Mouse (Mus musculus): ENCODE data around the gene Dgcr6. TPM values are rescaled to one million over a fixed set of nuclear protein-coding genes. Genes with fewer than 3 reads are reported as not detected.

The Dgcr6 gene
- polyA plus RNA-seq, 1 experiment from 2014 or later = 78.6 TPM

DNA sequence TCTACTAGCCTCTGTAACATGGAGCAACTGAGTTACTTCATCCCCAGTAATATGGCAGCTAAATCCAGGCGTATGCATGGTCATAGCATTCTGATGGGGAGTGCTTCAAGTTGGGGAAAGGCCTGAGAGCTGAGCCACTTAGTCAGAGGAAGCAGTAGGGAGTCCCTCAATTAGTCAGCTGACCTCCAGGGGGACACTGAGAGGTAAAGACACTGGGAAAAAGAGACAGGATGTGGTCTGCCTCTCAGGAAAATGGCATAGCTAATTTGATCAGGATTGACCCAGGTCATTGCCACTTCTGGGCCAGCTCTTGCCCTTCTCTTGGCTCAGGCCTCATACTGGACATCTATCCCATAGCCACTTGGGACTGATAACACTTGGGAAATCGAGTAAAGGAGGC, 25.3 kb upstream of the Dgcr6 start:
- no peak overlapping the region for H3K9ac ChIP-seq (replicated peaks; ENCODE audit: low read depth)
- H3K27me3 ChIP-seq (replicated peaks; ENCODE audit: insufficient read depth, low read length) = no peaks in the 10 kb centered on the region
- no peak overlapping the region for H3K4me2 ChIP-seq (replicated peaks; ENCODE audit: low read depth, low read length)
- WGBS = 50% methylated on average over 2 of the region's 2 CpGs
- TF ChIP-seq EP300 (IDR thresholded peaks at IDR 0.05) (no peak), CTCF (IDR thresholded peaks at IDR 0.05) (no peak)
- no peak overlapping the region for H3K27ac ChIP-seq (ENCODE audit: low read length)
- H3K4me1 ChIP-seq (ENCODE audit: insufficient read depth, low read depth, low read length) = no peaks in the 10 kb centered on the region
- no peaks in the 10 kb centered on the region for H3K36me3 ChIP-seq (ENCODE audit: insufficient read depth, low read length)
- DNase-seq (ENCODE audit: low spot score) (no peak), ATAC-seq (no peak)
- no peaks in the 10 kb centered on the region for H3K9me3 ChIP-seq (ENCODE audit: low read length)
- no peak overlapping the region for H3K4me3 ChIP-seq (ENCODE audit: low read depth, low read length)

DNA sequence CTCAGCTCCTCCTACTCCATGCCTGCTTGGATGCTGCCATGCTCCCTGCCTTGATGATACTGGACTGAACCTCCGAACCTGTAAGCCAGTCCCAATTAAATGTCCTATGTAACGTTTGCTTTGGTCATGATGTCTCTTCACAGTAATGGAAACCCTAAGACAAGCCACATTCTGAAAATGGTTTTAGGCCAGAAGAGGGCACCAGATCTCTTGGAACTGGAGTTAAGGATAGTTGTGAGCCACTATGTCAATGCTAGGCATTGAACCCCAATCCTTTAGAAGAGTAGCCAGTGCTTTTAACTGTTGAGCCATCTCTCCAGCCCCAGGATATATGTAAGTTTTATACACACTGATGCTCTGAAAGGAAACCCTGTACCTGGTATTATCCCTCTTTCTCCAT, 20.9 kb upstream of the Dgcr6 start:
- WGBS = 41% methylated on average over 2 of the region's 2 CpGs
- ATAC-seq = no peak
- Histone ChIP-seq H3K4me3 (ENCODE audit: low read depth, low read length) (no peak overlapping the region), H3K4me1 (ENCODE audit: insufficient read depth, low read depth, low read length) (no peaks in the 10 kb centered on the region), H3K27me3 (replicated peaks; ENCODE audit: insufficient read depth, low read length) (no peaks in the 10 kb centered on the region), H3K4me2 (replicated peaks; ENCODE audit: low read depth, low read length) (no peak overlapping the region), H3K9ac (replicated peaks; ENCODE audit: low read depth) (no peak overlapping the region), H3K9me3 (ENCODE audit: low read length) (no peaks in the 10 kb centered on the region), H3K36me3 (ENCODE audit: insufficient read depth, low read length) (no peaks in the 10 kb centered on the region), H3K27ac (ENCODE audit: low read length) (no peak overlapping the region)
- DNase-seq (ENCODE audit: low spot score) = peak; percentile 27
- TF ChIP-seq CTCF (IDR thresholded peaks at IDR 0.05) = peak; percentile 64
- no peak for TF ChIP-seq EP300 (IDR thresholded peaks at IDR 0.05)

DNA sequence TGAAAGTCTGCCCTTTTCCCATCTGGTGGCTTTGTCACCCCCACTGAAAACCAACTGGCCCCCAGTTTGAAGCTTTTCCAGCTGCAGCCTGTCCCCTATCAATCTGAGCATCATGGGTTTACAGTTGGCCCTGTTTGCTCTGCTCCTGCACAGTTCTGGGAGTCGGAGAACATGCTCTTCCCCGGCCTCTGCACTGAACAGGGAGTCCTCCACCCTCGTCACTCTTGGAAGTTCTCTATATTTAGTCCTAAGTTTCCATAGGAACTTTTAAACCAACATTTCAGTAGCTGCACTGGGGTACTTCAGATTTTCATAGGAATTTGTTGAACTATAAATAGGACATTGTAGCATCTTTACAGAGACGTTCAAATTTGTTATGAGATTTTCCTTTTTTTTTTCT, 19.4 kb upstream of the Dgcr6 start:
- Histone ChIP-seq H3K4me2 (replicated peaks; ENCODE audit: low read depth, low read length) (no peak overlapping the region), H3K27me3 (replicated peaks; ENCODE audit: insufficient read depth, low read length) (no peaks in the 10 kb centered on the region), H3K4me3 (ENCODE audit: low read depth, low read length) (no peak overlapping the region), H3K27ac (ENCODE audit: low read length) (no peak overlapping the region), H3K36me3 (ENCODE audit: insufficient read depth, low read length) (no peaks in the 10 kb centered on the region), H3K4me1 (ENCODE audit: insufficient read depth, low read depth, low read length) (no peaks in the 10 kb centered on the region), H3K9ac (replicated peaks; ENCODE audit: low read depth) (no peak overlapping the region), H3K9me3 (ENCODE audit: low read length) (no peaks in the 10 kb centered on the region)
- TF ChIP-seq EP300 (IDR thresholded peaks at IDR 0.05) (no peak), CTCF (IDR thresholded peaks at IDR 0.05) (no peak)
- ATAC-seq (no peak), DNase-seq (ENCODE audit: low spot score) (no peak)
- 48% methylated on average over 4 of the region's 4 CpGs for WGBS

DNA sequence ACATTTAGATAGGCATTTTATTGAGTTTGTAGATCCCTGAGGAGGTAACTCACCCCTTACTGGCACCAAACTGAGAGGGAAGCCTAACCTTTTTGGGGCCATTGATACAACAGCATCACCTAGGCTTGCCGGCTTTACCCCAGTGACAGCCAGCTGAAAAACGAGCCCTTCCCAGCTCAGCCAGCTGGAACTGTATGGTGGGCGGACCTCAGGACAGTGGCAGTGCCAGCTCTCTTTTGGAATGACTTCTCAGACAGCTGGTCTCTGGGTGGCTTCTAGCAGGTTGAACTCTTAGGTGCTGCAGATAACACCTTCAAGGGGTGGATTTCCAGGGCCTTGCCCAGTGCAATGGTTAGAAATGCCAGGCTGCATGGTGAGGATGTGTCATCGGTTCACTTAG, 18.4 kb upstream of the Dgcr6 start:
- TF ChIP-seq EP300 (IDR thresholded peaks at IDR 0.05) (no peak), CTCF (IDR thresholded peaks at IDR 0.05) (no peak)
- WGBS = 58% methylated on average over 4 of the region's 4 CpGs

DNA sequence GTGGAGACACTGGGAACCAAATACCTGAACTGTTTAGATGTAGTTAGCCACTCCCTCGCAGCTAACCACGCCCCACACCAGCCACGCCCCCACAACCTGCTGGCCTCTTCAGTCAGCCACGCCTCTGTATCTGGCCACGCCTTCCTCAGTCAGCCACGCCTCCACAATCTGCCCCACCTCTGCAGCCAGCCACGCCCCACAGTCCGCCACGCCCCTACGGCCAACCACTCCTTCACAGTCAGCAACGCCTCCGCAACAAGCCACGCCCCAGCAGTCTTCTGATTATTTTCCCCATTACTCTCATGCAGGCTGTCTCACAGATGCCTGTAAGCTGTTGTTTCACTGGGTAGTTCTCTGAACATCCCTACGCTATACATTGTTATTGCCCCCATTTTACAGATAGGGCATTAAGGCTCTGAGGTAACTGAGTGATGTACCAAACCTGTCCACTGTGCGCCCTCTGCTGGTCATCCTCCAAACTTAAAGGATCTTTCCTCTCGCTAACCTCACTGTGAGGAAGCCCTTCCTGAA, 16.2 kb upstream of the Dgcr6 start:
- no peak overlapping the region for H3K4me3 ChIP-seq (ENCODE audit: low read depth, low read length)
- H3K36me3 ChIP-seq (ENCODE audit: insufficient read depth, low read length) = no peaks in the 10 kb centered on the region
- ATAC-seq (peak; percentile 59), DNase-seq (ENCODE audit: low spot score) (peak; percentile 43)
- 22% methylated on average over 16 of the region's 16 CpGs for WGBS
- no peaks in the 10 kb centered on the region for H3K4me1 ChIP-seq (ENCODE audit: insufficient read depth, low read depth, low read length)
- no peaks in the 10 kb centered on the region for H3K27me3 ChIP-seq (replicated peaks; ENCODE audit: insufficient read depth, low read length)
- peak; percentile 77 for TF ChIP-seq CTCF (IDR thresholded peaks at IDR 0.05)
- TF ChIP-seq EP300 (IDR thresholded peaks at IDR 0.05) = no peak
- H3K9me3 ChIP-seq (ENCODE audit: low read length) = no peaks in the 10 kb centered on the region
- H3K27ac ChIP-seq (ENCODE audit: low read length) = no peak overlapping the region
- no peak overlapping the region for H3K9ac ChIP-seq (replicated peaks; ENCODE audit: low read depth)
- H3K4me2 ChIP-seq (replicated peaks; ENCODE audit: low read depth, low read length) = no peak overlapping the region

More for the DNA sequence above, 18.4 kb upstream of the Dgcr6 start:
- Histone ChIP-seq H3K4me1 (ENCODE audit: insufficient read depth, low read depth, low read length) (no peaks in the 10 kb centered on the region), H3K9ac (replicated peaks; ENCODE audit: low read depth) (no peak overlapping the region), H3K4me2 (replicated peaks; ENCODE audit: low read depth, low read length) (no peak overlapping the region), H3K36me3 (ENCODE audit: insufficient read depth, low read length) (no peaks in the 10 kb centered on the region), H3K27ac (ENCODE audit: low read length) (no peak overlapping the region), H3K27me3 (replicated peaks; ENCODE audit: insufficient read depth, low read length) (no peaks in the 10 kb centered on the region), H3K9me3 (ENCODE audit: low read length) (no peaks in the 10 kb centered on the region), H3K4me3 (ENCODE audit: low read depth, low read length) (no peak overlapping the region)
- DNase-seq (ENCODE audit: low spot score) = no peak
- ATAC-seq = no peak

DNA sequence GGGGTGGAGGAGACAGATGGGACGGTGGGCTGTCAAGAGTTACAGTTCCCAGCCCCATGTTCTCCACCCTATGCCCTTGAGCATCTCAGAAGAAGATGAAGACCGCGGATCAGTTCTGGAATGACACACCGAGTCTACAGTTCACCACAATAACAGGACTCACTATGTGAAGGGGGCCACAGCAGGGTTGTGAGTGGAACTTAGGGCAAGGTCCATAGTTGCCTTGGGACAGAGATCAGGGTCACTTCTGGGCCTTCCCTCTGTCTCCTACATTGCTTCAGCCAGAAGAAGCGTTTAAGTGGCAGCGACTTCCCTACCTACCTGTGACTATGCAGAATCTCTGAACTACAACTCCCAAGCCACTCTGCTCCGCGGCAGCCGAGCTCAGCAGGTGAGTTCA, 15.6 kb upstream of the Dgcr6 start:
- no peaks in the 10 kb centered on the region for H3K27me3 ChIP-seq (replicated peaks; ENCODE audit: insufficient read depth, low read length)
- H3K9me3 ChIP-seq (ENCODE audit: low read length) = no peaks in the 10 kb centered on the region
- H3K4me1 ChIP-seq (ENCODE audit: insufficient read depth, low read depth, low read length) = no peaks in the 10 kb centered on the region
- no peaks in the 10 kb centered on the region for H3K36me3 ChIP-seq (ENCODE audit: insufficient read depth, low read length)
- WGBS = 46% methylated on average over 9 of the region's 9 CpGs
- H3K4me2 ChIP-seq (replicated peaks; ENCODE audit: low read depth, low read length) = no peak overlapping the region
- ATAC-seq = no peak
- H3K27ac ChIP-seq (ENCODE audit: low read length) = no peak overlapping the region
- TF ChIP-seq CTCF (IDR thresholded peaks at IDR 0.05) = no peak
- no peak for TF ChIP-seq EP300 (IDR thresholded peaks at IDR 0.05)
- DNase-seq (ENCODE audit: low spot score) = no peak
- no peak overlapping the region for H3K9ac ChIP-seq (replicated peaks; ENCODE audit: low read depth)
- H3K4me3 ChIP-seq (ENCODE audit: low read depth, low read length) = no peak overlapping the region

DNA sequence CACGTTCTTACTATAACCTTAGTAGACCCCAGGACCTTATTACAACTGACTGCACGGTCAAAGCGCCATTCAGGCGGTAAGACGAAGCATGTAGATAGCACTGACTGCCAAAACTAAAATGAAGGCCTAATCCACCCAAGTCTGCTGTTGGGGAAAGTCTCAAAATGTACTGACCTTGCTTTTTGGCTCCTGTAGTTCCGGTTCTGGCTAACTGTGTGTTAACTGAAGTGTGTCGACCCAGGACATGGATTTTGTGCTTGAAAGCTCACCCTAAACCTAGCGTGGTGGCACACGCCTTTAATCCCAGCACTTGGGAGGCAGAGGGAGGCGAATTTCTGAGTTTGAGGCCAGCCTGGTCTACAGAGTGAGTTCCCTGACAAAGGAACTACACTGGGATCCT, 7.7 kb upstream of the Dgcr6 start:
- H3K4me1 ChIP-seq (ENCODE audit: insufficient read depth, low read depth, low read length) = no peaks in the 10 kb centered on the region
- no peak overlapping the region for H3K9ac ChIP-seq (replicated peaks; ENCODE audit: low read depth)
- DNase-seq (ENCODE audit: low spot score) (no peak), ATAC-seq (no peak)
- H3K27ac ChIP-seq (ENCODE audit: low read length) = no peak overlapping the region
- WGBS = 82% methylated on average over 10 of the region's 10 CpGs
- no peaks in the 10 kb centered on the region for H3K36me3 ChIP-seq (ENCODE audit: insufficient read depth, low read length)
- no peak overlapping the region for H3K4me3 ChIP-seq (ENCODE audit: low read depth, low read length)
- no peak overlapping the region for H3K4me2 ChIP-seq (replicated peaks; ENCODE audit: low read depth, low read length)
- H3K27me3 ChIP-seq (replicated peaks; ENCODE audit: insufficient read depth, low read length) = no peaks in the 10 kb centered on the region
- no peaks in the 10 kb centered on the region for H3K9me3 ChIP-seq (ENCODE audit: low read length)
- no peak for TF ChIP-seq CTCF (IDR thresholded peaks at IDR 0.05)
- TF ChIP-seq EP300 (IDR thresholded peaks at IDR 0.05) = no peak
